Mouse (Mus musculus): ENCODE measurements around the gene Synj1.

The Synj1 gene

GRCm38 (mm10) chr16:90934687-90935328 is 76.3 kb downstream of the Synj1 start, which contains the start of gene Cfap298:
Gene Cfap298, minus strand, starts transcription at chr16:90935114.
- DNase-seq: peak; percentile 94

- no peak for DNase-seq
Observed at GRCm38 (mm10) chr16:90934193-90934686, 76.9 kb downstream of the Synj1 start.

GRCm38 (mm10) chr16:90933534-90934176 is 77.5 kb downstream of the Synj1 start:
- peak; percentile 34 for DNase-seq

DNA sequence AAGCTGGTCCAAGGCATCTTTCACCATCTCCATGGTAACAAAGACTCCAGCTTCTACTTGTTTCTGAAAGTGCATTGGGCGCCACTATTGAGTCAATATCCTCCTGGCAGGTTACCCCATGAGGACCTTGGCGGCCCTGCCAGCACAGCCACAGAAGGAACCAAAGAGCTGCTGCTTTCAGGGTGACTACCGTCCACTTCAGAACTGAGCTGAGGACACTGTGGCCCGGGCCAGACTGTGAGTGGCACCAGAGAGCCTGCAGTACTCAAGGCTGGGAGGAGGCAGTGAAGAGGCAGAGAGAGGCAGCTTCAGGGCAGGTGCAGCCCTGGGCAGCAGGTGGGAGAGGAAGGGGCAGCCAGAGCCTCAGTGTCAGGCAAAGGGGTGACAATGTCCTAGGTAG is 83.7 kb downstream of the Synj1 start:
- DNase-seq: no peak

DNA sequence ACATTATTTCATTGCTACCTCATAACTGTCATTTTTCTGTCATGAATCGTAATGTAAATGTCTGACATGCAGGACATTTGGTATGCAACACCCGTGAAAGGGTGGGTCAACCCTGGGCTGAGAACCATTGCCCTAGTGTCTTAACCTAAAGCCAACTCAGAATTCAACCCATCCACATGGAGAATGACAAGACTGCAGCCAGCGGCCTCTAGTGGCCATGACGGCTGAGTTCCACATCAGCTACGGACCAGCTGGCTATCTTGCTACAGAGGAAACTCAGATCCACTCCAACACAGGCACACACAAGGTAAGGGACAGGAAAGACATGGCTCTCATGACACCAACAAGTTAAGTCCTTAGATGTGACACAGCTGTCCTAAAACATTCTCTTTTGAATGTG is 85.6 kb downstream of the Synj1 start:
- DNase-seq: peak; percentile 44

- no peak for DNase-seq
Observed at GRCm38 (mm10) chr16:90924606-90925370, 86.3 kb downstream of the Synj1 start.

- peak; percentile 82 for DNase-seq
Observed at GRCm38 (mm10) chr16:90921471-90922159, 89.5 kb downstream of the Synj1 start.

DNA sequence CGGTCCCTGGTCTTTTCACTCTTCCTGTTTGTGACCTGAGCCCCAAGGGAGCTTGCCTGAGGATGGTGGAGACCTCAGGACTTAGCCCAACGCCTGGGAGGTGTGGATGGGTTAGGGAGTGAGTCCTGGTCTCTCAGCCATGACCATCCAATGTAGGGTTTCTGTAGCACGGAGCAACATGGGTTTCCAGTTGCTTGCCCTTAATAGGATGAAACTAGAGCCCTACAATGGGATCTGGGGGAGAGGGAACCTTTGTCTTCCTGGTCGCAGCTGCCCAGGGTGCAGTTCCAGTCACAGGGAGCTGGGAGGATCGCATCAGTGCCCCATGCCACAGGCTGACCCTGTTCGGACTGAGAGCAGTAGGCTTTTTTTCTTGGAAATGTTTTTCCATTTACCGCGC is 94.0 kb downstream of the Synj1 start:
- DNase-seq: no peak

DNA sequence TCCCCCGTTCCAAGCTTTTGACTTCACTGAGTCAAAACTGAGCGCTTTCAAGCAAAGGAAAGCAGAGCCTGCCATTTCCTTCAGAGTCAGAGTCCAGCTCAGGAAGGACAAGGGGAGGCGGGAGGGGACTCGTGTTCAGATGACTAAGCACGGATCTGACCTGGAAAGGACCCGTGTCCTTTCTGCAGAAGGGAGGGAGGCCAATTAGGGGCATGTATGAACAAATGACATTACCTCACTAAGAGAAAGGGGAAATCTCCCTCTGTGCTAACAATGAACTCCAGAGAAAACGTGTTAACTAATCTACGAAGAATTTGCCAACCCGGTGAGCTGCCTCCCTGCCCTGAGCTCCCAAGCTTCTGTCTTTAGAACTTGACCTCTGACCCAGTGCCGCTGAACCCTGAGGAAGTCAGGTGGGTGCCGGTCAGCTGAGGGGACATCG is 95.0 kb downstream of the Synj1 start:
- DNase-seq: no peak

DNA sequence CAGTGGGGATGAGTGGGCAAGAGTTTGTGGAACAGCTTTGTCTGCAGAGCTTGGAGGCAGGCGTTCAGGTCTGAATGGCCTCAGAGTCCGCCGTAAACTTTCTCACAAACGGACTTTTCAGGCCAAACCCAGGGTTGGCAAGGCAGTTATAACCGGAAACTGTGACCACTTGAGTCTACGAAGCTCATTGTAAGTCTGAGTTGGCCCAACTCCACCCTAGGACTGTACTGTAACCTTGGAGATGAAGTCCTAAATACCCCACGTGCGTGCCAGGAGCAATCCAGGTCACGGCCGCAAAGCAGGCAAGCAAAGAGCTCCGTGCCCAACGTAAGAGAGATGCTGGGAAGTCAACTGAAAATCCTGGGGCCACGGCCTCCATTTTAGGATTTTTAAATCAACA is 99.3 kb downstream of the Synj1 start:
- DNase-seq: no peak

DNA sequence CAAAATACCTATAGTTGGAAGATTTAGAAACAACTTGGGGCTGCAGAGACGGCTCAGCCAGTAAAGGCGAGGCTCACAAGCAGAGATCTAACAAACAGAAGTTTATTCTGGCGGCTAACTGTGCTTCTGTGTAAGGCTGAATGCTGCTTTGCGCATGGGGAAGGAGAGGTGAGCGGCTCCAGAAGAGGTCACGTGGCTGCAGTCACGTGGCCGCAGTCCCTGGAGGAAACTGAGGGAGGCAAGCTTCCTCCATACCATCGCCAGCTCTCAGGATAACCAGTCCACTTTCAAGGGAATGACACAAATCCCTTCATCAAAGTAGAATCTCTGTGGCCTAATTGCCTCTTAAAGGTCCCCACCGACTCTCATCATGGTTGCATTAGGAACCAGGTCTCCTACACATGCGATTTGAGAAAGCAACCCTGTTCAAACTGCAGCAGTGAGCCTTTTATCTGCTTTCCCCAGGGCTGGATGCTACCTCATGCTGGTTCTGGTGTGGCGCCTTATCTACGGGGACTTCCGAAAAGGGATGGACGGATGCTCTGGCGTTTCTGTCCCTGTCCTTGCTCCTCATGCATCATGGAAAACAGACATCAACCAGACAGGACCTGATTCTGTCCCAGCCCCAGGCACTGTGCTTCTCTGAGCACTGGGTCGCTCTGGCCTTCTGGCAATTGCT is 100.1 kb downstream of the Synj1 start:
- DNase-seq: no peak

- DNase-seq: no peak
Observed at GRCm38 (mm10) chr16:90907250-90907649, 103.9 kb downstream of the Synj1 start.

DNA sequence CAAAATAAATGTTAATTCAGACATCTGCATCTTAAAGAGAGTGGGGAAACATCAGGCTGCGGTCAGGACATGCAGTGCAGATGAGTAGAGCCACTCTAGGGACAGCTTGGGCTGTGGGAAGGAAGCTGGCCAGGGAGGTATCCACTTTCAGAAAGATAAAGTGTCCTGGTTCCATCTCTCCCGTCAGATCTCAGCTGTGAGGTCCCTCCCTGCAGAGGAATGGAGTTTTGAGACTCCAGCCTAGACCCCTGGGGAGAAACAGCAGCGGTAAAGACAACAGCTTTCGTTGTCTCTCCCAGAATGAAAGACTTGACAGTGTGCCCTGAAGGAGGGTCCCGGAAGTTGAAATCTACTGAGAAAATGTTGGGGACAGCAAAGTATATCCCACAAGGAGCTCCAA is 107.8 kb downstream of the Synj1 start:
- DNase-seq: no peak

DNA sequence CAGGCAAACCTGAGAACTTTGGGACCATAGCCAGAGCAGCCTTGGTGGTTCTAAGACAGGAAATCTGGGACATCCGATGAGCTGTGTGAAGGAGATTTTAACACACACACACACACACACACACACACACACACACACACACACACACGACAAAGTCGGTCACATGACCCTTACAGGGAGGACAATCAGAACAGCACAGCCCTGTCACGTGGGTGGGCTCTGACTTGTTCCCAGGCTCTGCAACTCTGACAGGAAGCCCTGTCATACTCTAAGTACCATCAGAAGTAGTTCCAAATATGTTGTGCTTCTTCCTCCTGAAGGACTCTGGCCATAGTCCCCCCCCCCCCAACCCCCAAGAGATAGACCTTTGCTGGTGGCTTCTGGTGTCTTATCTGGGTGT is 109.7 kb downstream of the Synj1 start:
- no peak for DNase-seq

GRCm38 (mm10) chr16:90899498-90899897 is 111.6 kb downstream of the Synj1 start:
- no peak for DNase-seq

- no peak for DNase-seq
Observed at GRCm38 (mm10) chr16:90897651-90898050, 113.5 kb downstream of the Synj1 start.

DNA sequence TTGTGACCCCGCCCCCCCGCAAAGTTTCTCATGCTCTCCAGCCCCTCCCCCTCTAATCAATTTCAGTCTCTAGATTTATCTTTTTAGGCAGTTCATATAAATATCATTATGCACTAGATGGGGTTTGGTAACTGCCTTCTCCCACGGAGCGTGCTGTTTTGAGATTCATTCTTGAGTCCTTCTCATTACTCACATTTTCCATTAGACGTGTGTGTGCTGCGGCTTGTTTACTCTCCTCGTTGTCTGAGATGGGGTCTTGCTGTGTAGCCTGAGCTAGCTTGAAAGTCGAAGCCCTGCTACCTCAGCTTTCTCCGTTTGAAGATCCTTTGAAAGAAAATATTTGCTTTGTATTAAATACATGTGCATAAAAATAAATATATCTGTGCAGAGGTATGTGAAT is 117.3 kb downstream of the Synj1 start:
- DNase-seq: no peak

- no peak for DNase-seq
Observed at GRCm38 (mm10) chr16:90893019-90893418, 118.1 kb downstream of the Synj1 start.

DNA sequence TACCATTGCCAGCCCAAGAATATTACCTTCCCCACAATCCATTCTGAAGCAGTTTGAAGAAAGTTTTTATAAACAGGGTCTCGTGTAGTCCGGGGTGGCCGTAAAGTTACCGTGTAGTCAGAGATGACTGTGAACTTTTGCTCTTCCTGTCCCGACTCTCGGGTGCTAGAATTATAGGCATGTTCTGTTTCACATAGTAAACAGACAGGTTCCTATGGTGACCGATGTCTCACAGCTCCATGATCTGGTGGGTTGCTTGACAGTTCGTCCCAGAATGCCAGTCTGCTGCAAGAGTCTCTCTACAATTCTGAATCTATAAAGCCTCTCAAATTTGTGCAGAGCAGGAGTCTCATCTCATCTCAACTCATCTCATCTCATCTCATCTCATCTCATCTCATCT is 119.0 kb downstream of the Synj1 start:
- DNase-seq: no peak

GRCm38 (mm10) chr16:90891601-90892000 is 119.5 kb downstream of the Synj1 start:
- no peak for DNase-seq

DNA sequence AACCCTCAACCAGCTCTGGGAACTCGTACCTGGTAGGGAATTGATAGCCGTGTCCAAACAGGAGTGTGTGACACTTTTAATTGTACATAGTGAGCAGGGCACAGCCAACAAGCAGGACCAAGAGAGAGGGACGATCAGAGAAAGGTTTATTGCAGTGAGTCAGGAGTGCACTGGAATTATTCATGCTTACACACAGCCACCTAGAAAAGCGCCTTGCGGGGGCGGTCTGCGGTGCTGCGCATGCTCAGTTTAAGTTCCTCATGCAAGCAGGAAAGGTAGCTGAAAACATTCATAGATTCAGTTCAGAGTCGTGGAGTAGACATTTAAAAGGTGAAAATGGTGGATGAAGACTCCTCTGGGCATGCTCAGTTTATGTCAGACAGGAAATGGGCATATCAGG is 120.4 kb downstream of the Synj1 start:
- DNase-seq: no peak

Data from cerebellum, adult 9-11 months (tissue).